Mouse (Mus musculus) bone marrow, adult 2 months (tissue): Measurements from ENCODE around the gene Fam43a.

Experiments used
- CTCF ChIP-seq: fragments of 200-500 bp; IDR thresholded peaks from 2 replicates; pipeline ENCODE4 v1.5.1; 2011; ENCODE audit warnings: low read length, control low read depth; ENCODE audit not compliant: control insufficient read depth, insufficient read depth
- POLR2A ChIP-seq: fragments of 200-500 bp; IDR thresholded peaks from 2 replicates; pipeline ENCODE4 v1.6.1; 2011; ENCODE audit warnings: low read depth, mild to moderate bottlenecking, control low read depth, low read length, borderline replicate concordance; ENCODE audit not compliant: control insufficient read depth

GRCm38 (mm10) chr16:30580765-30581164 is 18.8 kb upstream of the Fam43a start:
- TF ChIP-seq CTCF, result no peak
- TF ChIP-seq POLR2A, result no peak
